Mouse (Mus musculus): ENCODE data around the gene Plekhs1.

Gene Plekhs1

DNA sequence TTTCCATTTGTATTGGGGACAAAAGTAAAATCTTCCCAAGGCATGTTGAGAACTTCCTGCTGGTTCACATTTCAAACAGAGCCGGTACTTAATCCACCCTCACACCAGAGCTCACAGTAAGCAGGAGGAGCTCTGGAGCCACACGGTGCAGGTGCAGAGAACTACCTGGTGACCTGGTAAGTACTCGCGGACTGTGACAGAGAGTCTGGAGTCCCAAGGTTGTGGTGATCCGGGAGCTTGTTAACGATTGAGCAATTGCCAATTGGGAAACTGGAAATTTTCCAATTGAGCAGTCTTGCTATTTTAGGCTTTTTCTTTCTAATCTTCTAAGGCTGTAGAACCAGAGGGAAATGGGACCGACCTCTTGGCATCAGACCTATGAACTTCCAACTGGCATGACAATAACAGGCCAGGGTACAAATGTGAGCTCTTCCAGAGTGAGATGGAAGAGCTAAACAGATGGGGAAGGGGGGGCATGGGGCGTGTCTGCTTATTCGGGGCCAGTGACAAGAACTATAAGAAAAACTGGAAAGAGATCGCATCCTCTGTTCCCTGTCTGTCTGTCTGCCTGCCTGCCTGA lies at the start of gene Plekhs1:
TSS of gene Plekhs1 (plus strand) at position 119 of the 580 bp plus-strand sequence.
- no peak for DNase-seq (ENCODE audit: low read depth, low spot score)

DNA sequence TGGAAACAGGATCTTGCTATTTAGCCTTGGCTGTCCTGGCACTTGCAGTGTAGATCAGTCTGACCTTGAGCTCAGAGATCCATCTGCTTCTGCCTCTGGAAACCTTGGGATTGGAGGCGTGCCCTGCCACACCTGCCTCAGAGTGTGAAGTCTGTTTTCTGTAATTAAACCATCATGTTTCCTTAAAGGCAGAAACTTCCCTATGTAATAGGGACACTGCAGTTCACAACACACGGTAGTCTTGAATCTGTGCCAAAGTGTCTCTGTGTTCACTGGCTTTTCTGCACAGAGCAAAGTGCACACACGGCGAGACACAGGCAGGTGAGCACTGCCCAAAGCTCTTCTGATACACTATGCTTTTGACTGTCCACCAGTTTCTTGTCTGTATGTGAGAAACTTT lies 43.0 kb upstream of the Plekhs1 start:
- DNase-seq (ENCODE audit: low read depth, low spot score) = no peak

- no peak for DNase-seq (ENCODE audit: low read depth, low spot score)
Observed at GRCm38 (mm10) chr19:56419452-56419851, 42.0 kb upstream of the Plekhs1 start.

DNA sequence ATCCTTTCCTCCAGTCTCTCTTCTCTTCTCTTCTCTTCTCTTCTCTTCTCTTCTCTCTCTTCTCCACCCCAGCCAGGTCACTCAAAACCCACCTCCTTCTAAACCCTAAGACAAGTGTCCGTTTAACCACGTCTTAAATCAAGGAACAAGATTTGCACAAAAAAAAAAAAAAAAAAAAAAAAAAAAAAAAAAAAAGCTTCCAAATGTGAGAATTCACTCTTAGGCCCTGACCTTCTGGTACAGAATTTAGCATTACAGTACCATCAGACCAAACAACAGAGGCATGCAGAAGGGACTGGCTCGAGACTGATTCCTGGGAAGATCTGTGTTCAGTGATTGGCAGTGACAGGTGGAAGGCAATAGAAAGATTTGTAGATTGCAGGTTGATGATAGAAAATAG lies 41.1 kb upstream of the Plekhs1 start:
- no peak for DNase-seq (ENCODE audit: low read depth, low spot score)

GRCm38 (mm10) chr19:56422476-56423338 lies 38.7 kb upstream of the Plekhs1 start:
- peak; percentile 50 for DNase-seq (ENCODE audit: low read depth, low spot score)

DNA sequence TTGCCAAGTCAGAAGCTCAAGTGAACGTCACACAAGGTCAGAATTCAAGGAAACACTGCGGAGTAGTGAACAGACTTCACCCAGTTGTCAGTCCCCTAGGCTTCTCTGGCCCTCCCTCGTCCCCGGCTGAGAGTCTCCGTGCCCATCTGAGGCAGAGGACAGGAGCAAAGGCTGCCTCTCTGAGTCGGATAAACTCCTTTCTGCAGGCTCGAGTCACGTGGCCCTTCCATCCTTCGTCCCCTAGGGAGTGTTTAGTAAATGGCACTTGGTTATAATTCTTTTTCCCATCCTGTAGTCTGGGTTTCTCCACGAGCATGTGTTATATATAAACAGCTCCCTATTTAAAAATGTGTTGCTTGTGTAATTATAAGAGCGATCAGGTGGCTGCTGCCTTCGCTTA lies 38.1 kb upstream of the Plekhs1 start:
- no peak for DNase-seq (ENCODE audit: low read depth, low spot score)

- no peak for DNase-seq (ENCODE audit: low read depth, low spot score)
Observed at GRCm38 (mm10) chr19:56424606-56425395, 36.6 kb upstream of the Plekhs1 start.

GRCm38 (mm10) chr19:56425492-56425891 lies 35.9 kb upstream of the Plekhs1 start:
- DNase-seq (ENCODE audit: low read depth, low spot score) = no peak

DNA sequence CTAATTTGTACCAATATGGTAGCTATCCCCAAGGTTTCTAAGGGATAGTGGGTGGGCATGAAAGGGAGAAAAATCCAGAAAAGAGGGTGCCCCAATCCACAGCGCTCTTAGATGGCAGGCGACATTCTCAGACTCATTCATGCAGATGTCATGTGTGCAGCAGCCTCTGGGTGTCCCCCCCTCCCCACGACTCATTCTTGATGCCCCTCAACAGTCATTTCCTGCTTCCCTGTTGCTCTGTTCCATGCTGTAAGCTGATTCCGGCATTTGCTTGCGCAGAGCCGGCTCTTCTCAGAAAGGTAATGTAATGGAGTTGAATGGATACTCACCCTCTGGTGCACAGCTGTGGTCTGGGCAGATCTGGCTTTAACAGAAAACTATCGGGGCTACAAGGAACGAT lies 31.1 kb upstream of the Plekhs1 start:
- DNase-seq (ENCODE audit: low read depth, low spot score) = no peak

DNA sequence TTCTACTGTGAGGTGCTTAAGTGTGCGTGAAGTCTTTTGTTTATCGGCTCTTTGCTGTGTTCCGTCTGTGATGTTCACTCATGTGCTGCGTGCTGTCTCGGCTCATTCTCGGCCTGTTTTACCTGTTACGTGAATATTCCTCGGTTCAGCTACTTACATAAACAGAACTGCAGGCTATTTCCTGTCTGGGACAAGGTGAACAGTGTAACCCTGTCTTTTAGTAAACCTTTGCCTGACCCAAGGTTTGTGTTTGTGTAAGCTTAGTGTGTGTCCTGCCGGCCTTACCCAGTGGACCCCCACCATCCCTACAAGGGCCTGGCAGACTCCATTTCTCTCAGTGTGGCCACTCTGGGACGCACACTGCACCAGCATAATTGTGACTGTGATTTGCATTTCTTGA lies 28.7 kb upstream of the Plekhs1 start:
- no peak for DNase-seq (ENCODE audit: low read depth, low spot score)

GRCm38 (mm10) chr19:56433581-56433980 lies 27.9 kb upstream of the Plekhs1 start:
- no peak for DNase-seq (ENCODE audit: low read depth, low spot score)

DNA sequence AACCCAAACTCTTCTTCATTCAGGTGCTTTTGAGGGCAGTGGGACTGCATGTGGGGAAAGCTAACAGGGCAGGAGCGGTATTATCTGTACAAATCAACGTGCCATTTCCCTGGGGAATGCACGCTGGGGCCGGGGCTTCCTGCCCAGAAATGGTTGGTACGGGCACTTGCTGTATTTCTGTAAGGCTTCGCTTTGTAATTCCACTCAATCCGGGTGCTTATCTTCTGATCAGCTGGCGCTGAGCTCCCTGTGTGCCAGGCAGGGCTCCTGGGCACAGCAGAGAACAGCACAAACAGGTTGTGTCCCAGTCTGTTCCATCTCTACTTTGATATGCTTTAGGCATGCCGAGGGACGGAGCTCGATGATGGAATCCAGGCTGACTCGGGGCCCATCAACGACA lies 25.1 kb upstream of the Plekhs1 start:
- no peak for DNase-seq (ENCODE audit: low read depth, low spot score)

DNA sequence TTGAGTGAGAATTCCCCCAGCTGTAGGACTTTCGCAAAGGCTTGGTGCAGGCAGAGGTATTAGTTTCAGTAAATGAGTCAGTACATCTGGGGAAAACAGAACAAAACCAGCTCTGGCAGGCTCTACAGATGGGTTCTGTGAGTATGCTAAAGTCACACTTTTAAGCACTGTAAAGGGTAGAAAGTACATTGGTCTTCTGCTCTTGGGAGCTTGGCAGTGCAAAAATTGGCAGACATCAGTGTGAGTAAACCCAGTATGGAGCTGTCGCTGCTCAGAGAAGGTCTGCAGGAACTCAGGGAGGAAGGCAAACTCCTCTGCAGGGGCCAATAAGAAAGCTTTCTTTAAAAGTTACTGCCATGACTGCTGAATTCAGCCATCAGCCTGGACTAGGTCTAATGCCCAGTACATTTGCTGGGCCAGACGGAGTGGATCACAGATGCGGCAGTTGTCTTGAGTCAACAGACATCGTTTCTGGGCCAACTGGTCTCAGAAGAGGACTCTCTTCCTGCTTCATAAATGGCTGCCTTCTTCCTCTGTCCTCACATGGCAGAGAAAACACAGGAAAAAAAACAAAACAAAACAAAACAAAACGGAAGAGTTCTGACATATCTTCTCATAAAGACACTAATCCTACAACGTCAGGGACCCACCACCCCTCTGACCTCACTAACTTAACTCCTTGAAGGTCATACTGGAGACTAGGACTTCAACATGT lies 22.9 kb upstream of the Plekhs1 start:
- no peak for DNase-seq (ENCODE audit: low read depth, low spot score)

DNA sequence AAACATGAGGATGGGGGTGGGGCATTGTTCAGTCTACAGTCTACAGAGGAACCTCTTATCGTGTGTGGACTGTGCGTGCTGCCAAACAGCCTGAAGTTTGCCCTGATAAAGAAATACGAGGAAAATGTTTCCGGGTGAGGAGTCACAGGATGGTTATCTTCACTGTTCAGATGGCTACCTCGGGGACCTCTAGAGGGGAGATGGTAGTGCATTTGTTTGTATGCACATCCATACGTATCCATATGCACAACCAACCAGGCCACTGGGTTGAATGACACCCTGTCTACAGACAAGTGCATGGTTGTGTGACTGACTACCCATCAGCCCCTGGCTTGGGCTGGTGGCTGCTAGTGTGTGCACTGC lies 22.4 kb upstream of the Plekhs1 start:
- DNase-seq (ENCODE audit: low read depth, low spot score) = no peak

GRCm38 (mm10) chr19:56443445-56443844 lies 18.0 kb upstream of the Plekhs1 start:
- DNase-seq (ENCODE audit: low read depth, low spot score) = no peak

- DNase-seq (ENCODE audit: low read depth, low spot score) = no peak
Observed at GRCm38 (mm10) chr19:56448784-56449183, 12.7 kb upstream of the Plekhs1 start.

DNA sequence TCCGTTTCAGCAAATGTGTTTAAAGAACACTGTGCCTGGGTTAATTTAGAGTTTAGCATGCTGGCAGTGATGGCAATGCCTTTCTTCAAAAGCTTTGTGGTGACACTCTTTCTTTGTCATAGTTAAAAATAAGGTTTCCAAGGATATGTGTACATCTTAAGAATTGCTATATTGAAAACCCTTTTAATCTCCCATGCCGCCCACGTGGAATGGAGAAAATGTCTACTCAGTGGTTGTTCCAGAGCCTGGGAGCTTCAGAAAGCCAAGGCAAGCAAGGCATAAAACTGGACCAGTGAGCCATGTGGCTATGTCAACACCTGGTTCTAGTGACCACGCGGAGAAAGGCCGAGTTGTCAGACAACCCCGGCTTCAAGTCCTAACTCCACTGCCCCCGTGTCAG lies 11.9 kb upstream of the Plekhs1 start:
- no peak for DNase-seq (ENCODE audit: low read depth, low spot score)

DNA sequence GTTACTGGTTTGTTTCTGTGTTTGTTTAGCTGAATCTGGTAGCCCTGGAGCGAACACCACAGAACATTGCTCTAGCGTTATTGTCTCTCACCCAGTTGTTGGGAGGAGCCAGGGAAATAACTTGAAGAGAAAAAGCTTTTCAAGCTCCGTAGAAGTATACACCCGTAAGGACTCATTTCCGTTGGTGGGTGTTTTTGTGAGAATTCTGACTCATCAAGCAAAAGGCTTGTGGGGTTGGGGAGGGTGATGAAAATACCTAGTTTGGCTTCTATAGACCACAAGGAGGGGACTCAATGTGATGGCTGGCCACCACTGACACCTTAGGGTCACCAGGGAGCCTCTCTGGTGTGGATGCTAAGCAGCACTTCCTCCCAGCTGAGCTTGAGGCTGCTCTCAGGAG lies 10.5 kb upstream of the Plekhs1 start:
- no peak for DNase-seq (ENCODE audit: low read depth, low spot score)

GRCm38 (mm10) chr19:56451867-56452266 lies 9.6 kb upstream of the Plekhs1 start:
- no peak for DNase-seq (ENCODE audit: low read depth, low spot score)

GRCm38 (mm10) chr19:56452421-56452820 lies 9.0 kb upstream of the Plekhs1 start:
- DNase-seq (ENCODE audit: low read depth, low spot score) = no peak

GRCm38 (mm10) chr19:56454862-56455261 lies 6.6 kb upstream of the Plekhs1 start:
- DNase-seq (ENCODE audit: low read depth, low spot score) = peak; percentile 19

DNA sequence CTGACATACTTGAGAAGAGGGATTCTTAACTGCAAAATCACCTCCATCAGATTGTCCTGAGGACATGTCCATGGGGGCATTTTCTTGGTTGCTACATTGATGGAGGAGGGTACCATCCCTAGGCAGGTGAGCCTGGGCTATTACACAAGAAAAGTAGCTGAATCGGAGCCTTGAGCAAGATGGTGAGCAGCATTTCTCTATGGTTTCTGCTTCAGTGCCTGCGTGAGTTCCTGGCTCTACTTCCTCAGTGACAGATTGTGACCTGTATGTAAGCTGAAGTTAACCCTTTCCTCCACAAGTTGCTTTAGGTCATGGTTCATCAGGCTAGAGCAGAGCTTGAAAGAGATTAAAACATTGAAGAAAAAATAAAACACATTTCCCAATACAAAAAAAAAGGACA lies 6.1 kb upstream of the Plekhs1 start:
- peak; percentile 55 for DNase-seq (ENCODE audit: low read depth, low spot score)

Data from A20 (cell line).